Mouse (Mus musculus) midbrain, postnatal 0 days (tissue): ENCODE measurements around the gene Hsd3b7. TPM values are rescaled to one million over a fixed set of nuclear protein-coding genes. Genes with fewer than 3 reads are reported as not detected.
A peak's percentile ranks its signal among the peaks of the same experiment; 100 is the strongest.

Experiments used
- ATAC-seq: fragments of 200-750 bp; cut with Nextera tagmentation; 2 replicates; pipeline ENCODE4 v1.8.0; 2017; ENCODE audit warnings: moderate number of reproducible peaks, mild to moderate bottlenecking, moderate TSS enrichment, moderate library complexity; ENCODE audit not compliant: low FRiP score
- DNase-seq: peaks from one replicate; pipeline ENCODE4 v3.0.0-alpha.2; 2015; ENCODE audit warnings: low spot score
- H3K27ac ChIP-seq: fragments of 300-500 bp; sonication (generic); 2 replicates; pipeline ENCODE4 v1.5.1; 2014; ENCODE audit warnings: low read depth, mild to moderate bottlenecking, low read length, mixed read lengths
- H3K27me3 ChIP-seq: fragments of 300-500 bp; sonication (generic); 2 replicates; pipeline ENCODE4 v1.6.1; 2014; ENCODE audit warnings: low read length, control low read depth, mixed read lengths; ENCODE audit not compliant: insufficient read depth
- H3K36me3 ChIP-seq: fragments of 300-500 bp; sonication (generic); 2 replicates; pipeline ENCODE4 v1.6.1; 2014; ENCODE audit warnings: low read length, control low read depth, mixed read lengths; ENCODE audit not compliant: insufficient read depth
- H3K4me1 ChIP-seq: fragments of 300-500 bp; sonication (generic); 2 replicates; pipeline ENCODE4 v1.6.1; 2014; ENCODE audit warnings: mild to moderate bottlenecking, control low read depth, antibody characterized with exemption, low read length, mixed read lengths; ENCODE audit not compliant: insufficient read depth
- H3K4me2 ChIP-seq: fragments of 300-500 bp; sonication (generic); 2 replicates; pipeline ENCODE4 v1.6.1; 2014; ENCODE audit warnings: low read depth, mild to moderate bottlenecking, low read length, mixed read lengths; ENCODE audit not compliant: poor library complexity, severe bottlenecking
- H3K4me3 ChIP-seq: fragments of 300-500 bp; sonication (generic); 2 replicates; pipeline ENCODE4 v1.5.1; 2014; ENCODE audit warnings: low read depth, mild to moderate bottlenecking, low read length, moderate library complexity
- H3K9ac ChIP-seq: fragments of 300-500 bp; sonication (generic); replicated peaks from 2 replicates; pipeline ENCODE4 v1.6.1; 2014; ENCODE audit warnings: mild to moderate bottlenecking, low read length, moderate library complexity, mixed read lengths; ENCODE audit not compliant: poor library complexity, severe bottlenecking
- H3K9me3 ChIP-seq: fragments of 300-500 bp; sonication (generic); 2 replicates; pipeline ENCODE4 v1.6.1; 2016; ENCODE audit warnings: low read length, control low read depth
- CTCF ChIP-seq: IDR thresholded peaks from 2 replicates; pipeline ENCODE4 v1.5.1; 2016; ENCODE audit warnings: antibody characterized with exemption, mild to moderate bottlenecking
- WGBS: fragments of 180-500 bp; shearing (Covaris S2); extraction: QIAGEN DNeasy Blood & Tissue Kit; methylation state at CpG from one replicate; pipeline ENCODE4 v1.1.7; 2014; 5-methylcytosine and 5-hydroxymethylcytosine counted together
- polyA plus RNA-seq: library from polyadenylated mRNA; unstranded; fragments of >200 nt; fragmentation: Nextera tagmentation; extraction: Ambion mirVana; gene quantifications from 2 replicates; pipeline ENCODE4 v1.2.1, GENCODE M21; 2015
- total RNA-seq: library from RNA; depleted of rRNA; stranded (reverse); fragments of >200 nt; gene quantifications from 2 replicates; pipeline ENCODE4 v1.2.3, GENCODE M21; 2014

Hsd3b7 gene
- total and polyA plus RNA-seq, 2 experiments from 2014 or later: 8.6 to 12.8 TPM

DNA sequence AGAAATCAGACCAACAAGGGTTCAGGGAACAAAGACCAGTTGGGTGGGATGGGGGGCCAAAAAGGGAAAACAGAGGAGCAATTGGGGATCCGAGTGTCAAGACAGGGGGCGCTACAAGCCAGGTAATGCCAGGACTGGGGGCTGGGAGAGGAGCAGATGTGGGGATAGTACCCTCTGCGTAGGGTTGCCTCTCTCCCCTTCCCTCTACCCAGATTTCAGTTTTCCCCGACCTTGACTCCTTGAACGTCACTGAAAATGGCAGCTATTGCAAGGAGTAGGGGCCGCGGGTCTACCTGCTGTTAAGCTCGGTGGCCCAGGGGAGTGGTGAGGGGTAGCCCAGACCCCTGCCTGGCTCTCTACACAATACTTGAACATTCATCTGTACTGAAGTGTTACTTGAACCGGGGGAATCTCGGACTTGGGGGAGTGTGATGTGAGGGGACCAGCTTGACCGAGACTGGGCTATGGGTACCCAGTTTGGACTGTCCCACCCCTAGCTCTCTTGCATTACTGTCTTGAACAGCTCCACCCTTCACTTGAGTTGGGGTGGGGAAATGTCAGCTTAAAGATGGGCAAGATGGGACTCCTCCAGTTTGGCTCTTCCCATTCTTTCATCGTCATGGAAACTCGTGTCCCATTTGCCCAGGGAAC is 31.9 kb upstream of the Hsd3b7 start:
- ATAC-seq (0 out of 2 replicates have a peak, but pooled peaks have one; percentile 1), DNase-seq (no peak)
- H3K36me3 ChIP-seq: peaks cover 39% of the 10 kb centered on the region
- no peak overlapping the region for H3K9ac ChIP-seq
- peak; percentile 44 for TF ChIP-seq CTCF
- no peak overlapping the region for H3K4me3 ChIP-seq
- H3K4me1 ChIP-seq: no peaks in the 10 kb centered on the region; the same call in 1 of the 2 replicates
- H3K27me3 ChIP-seq: no peaks in the 10 kb centered on the region
- H3K27ac ChIP-seq: peak overlapping the region; percentile 55
- peak overlapping the region; percentile 24; the same call in 1 of the 2 replicates for H3K4me2 ChIP-seq
- H3K9me3 ChIP-seq: no peaks in the 10 kb centered on the region
- WGBS: 42% methylated on average over 13 of the region's 13 CpGs

DNA sequence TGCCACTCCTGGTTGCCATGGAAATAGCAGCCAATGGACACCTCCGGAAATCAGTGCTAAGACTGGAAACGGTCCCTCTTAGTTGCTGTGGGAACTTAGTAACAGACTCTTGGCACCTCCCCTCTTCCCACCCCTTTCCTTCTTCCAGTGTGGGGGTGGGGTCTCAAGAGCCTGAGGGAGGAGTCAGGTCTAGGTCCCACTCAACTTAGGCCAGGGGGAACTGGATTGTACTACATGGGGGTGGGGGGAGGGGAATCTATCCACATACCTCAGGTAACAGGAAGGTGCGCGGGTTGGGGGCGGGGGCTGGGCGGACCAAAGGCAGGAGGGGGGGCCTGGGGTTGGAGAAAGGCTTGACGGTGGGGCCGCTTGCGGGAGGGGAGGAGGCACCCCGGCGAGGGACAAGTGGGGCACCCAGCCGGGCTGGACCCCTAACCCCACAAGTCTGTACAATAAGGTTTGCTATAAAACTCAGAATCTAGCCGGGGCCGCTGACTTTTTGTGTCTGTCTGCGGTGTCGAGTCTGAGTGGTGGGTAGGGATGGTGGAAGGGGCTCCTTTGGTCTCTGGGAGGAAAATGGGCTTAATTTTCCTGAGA is 31.3 kb upstream of the Hsd3b7 start:
- Histone ChIP-seq H3K9ac (peak overlapping the region; percentile 73; the same call in 1 of the 2 replicates), H3K9me3 (no peaks in the 10 kb centered on the region), H3K4me1 (no peaks in the 10 kb centered on the region; the same call in 1 of the 2 replicates), H3K27me3 (no peaks in the 10 kb centered on the region), H3K36me3 (peaks cover 33% of the 10 kb centered on the region), H3K27ac (peak overlapping the region; percentile 76), H3K4me3 (peak overlapping the region; percentile 47), H3K4me2 (peak overlapping the region; percentile 83)
- under 1% methylated on average over 16 of the region's 16 CpGs for WGBS
- DNase-seq: peak; percentile 98
- peak; percentile 91 for ATAC-seq
- no peak for TF ChIP-seq CTCF

GRCm38 (mm10) chr7:127769651-127770038 is 30.8 kb upstream of the Hsd3b7 start, which contains the start of gene Orai3:
Gene Orai3 (plus strand): TSS chr7:127769815.
- H3K27ac ChIP-seq: peak within 1 kb of the TSS; percentile 76
- ATAC-seq: peak; percentile 63
- no peaks in the 10 kb centered on the region for H3K27me3 ChIP-seq

DNA sequence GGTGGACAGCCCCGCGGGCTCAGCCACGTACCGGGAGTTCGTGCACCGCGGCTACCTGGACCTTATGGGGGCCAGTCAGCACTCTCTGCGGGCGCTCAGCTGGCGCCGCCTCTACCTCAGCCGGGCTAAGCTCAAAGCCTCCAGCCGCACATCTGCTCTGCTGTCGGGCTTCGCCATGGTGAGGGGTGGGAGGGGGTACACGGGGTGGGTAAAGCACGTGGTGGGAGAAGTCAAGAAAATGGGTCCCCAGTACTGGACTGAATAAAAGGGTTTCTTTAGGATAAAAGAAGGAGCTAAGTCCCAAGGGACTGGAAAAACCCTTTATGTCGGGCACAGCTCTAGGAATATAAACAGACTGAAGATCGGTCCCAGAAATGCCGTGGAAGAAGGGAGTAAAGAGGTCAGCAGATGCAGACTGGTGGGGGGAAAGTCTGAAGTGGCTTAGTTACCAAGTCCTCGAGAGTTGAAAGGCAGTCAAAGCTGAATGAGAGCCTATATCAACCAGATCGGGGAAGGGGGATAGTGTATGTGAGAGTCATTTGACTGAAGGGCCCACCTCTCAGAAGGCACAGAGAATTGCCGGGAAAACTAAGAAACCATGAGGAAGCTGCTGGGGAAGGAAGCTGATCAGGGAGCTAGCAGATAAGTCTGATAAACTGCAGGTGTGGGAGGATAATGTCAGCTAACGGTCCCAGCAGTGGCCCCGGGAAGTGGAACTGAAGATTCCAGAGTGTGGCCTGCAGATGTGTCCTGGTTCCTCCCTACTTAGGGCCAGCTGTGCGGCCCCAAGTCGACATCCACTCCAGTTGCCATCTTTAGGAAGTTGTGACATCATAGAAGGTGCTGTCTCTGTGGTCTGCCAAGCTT is 30.1 kb upstream of the Hsd3b7 start:
- Histone ChIP-seq H3K4me3 (peak overlapping the region; percentile 47), H3K4me1 (no peaks in the 10 kb centered on the region; the same call in 1 of the 2 replicates), H3K36me3 (peaks cover 29% of the 10 kb centered on the region), H3K27me3 (no peaks in the 10 kb centered on the region), H3K9me3 (no peaks in the 10 kb centered on the region), H3K27ac (peak overlapping the region; percentile 76), H3K9ac (peak overlapping the region; percentile 73), H3K4me2 (peak overlapping the region; percentile 83)
- WGBS: 6% methylated on average over 27 of the region's 27 CpGs
- ATAC-seq (no peak), DNase-seq (peak; percentile 11)
- no peak for TF ChIP-seq CTCF

More at GRCm38 (mm10) chr7:127769651-127770038, 30.8 kb upstream of the Hsd3b7 start, which contains the start of gene Orai3:
- Histone ChIP-seq H3K36me3 (peaks cover 33% of the 10 kb centered on the region), H3K4me2 (peak within 1 kb of the TSS; percentile 83), H3K9ac (peak within 1 kb of the TSS; percentile 73), H3K9me3 (no peaks in the 10 kb centered on the region), H3K4me1 (no peaks in the 10 kb centered on the region; the same call in 1 of the 2 replicates), H3K4me3 (peak within 1 kb of the TSS; percentile 47)
- no peak for TF ChIP-seq CTCF
- peak; percentile 80 for DNase-seq
- WGBS: under 1% methylated on average over 24 of the region's 24 CpGs

DNA sequence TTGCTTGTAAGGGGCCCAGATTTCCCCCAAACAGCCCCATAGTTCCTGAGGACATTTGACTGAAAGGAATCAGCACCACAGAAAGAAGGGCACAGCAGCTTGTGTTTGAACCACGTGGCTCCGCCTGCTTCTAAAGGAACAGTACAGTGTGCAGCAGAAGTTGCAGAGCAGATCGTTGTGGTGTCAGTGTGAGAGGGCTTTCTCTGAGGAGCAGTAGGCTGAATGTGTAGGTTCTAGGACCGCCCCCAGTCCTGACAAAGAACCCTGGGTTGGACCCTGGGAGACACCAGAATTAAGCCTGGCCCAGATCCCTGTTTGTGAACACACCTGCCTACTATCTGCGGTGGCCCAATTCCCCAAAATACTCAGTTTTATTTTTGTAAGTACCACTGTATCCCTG is 29.1 kb upstream of the Hsd3b7 start:
- DNase-seq (no peak), ATAC-seq (no peak)
- Histone ChIP-seq H3K27ac (no peak overlapping the region), H3K4me3 (no peak overlapping the region), H3K27me3 (no peaks in the 10 kb centered on the region), H3K9ac (no peak overlapping the region), H3K4me1 (no peaks in the 10 kb centered on the region; the same call in 1 of the 2 replicates), H3K9me3 (no peaks in the 10 kb centered on the region), H3K4me2 (no peak overlapping the region), H3K36me3 (peaks cover 20% of the 10 kb centered on the region)
- TF ChIP-seq CTCF: no peak
- 71% methylated on average over 5 of the region's 5 CpGs for WGBS
